Mouse (Mus musculus) bone marrow macrophage, adult 2 months (primary cell): ENCODE measurements at regions not wholly inside any gene's neighbourhood (a gene's known extent, or its start where the extent isn't known, plus 50 kb on each side); places are given as distances from the start of the nearest gene placed in this dataset.
"Not testable (repeated sequence)": the region's sequence is repeated elsewhere in the genome, so short reads cannot be mapped to it uniquely, and the experiment has no call there.

Experiments
- H3K27ac ChIP-seq: 2 replicates; pipeline ENCODE4 v1.5.1; 2012; ENCODE audit warnings: low read depth, low read length; ENCODE audit not compliant: insufficient read depth
- H3K4me1 ChIP-seq: 2 replicates; pipeline ENCODE4 v1.6.1; 2012; ENCODE audit warnings: low read length; ENCODE audit not compliant: control insufficient read depth, insufficient read depth
- H3K4me3 ChIP-seq: 2 replicates; pipeline ENCODE4 v1.5.1; 2012; ENCODE audit warnings: mild to moderate bottlenecking, low read length, moderate library complexity; ENCODE audit not compliant: insufficient read depth

GRCm38 (mm10) chr8:71823655-71824622 lies 57.9 kb upstream of the Zfp709 start:
- H3K4me3 ChIP-seq, H3K27ac ChIP-seq, H3K4me1 ChIP-seq: not testable (repeated sequence)

- H3K4me1 ChIP-seq, H3K4me3 ChIP-seq, H3K27ac ChIP-seq: not testable (repeated sequence)
Observed at GRCm38 (mm10) chr8:71822749-71823148, 59.1 kb upstream of the Zfp709 start.

- not testable (repeated sequence) for H3K4me3 ChIP-seq, H3K4me1 ChIP-seq, H3K27ac ChIP-seq
Observed at GRCm38 (mm10) chr8:71819936-71820335, 61.9 kb upstream of the Zfp709 start.

GRCm38 (mm10) chr8:71819381-71819780 lies 62.4 kb upstream of the Zfp709 start:
- H3K4me1 ChIP-seq, H3K4me3 ChIP-seq, H3K27ac ChIP-seq: not testable (repeated sequence)

GRCm38 (mm10) chr8:71816272-71817034 lies 65.4 kb upstream of the Zfp709 start:
- H3K4me3 ChIP-seq, H3K4me1 ChIP-seq, H3K27ac ChIP-seq: not testable (repeated sequence)

- H3K27ac ChIP-seq, H3K4me1 ChIP-seq, H3K4me3 ChIP-seq: not testable (repeated sequence)
Observed at GRCm38 (mm10) chr8:71815813-71816212, 66.0 kb upstream of the Zfp709 start.

- not testable (repeated sequence) for H3K27ac ChIP-seq, H3K4me3 ChIP-seq, H3K4me1 ChIP-seq
Observed at GRCm38 (mm10) chr8:71814740-71815514, 66.9 kb upstream of the Zfp709 start.

- H3K4me1 ChIP-seq, H3K27ac ChIP-seq, H3K4me3 ChIP-seq: not testable (repeated sequence)
Observed at GRCm38 (mm10) chr8:71813889-71814288, 67.9 kb upstream of the Zfp709 start.

GRCm38 (mm10) chr8:71813239-71813638 lies 68.6 kb upstream of the Zfp709 start:
- not testable (repeated sequence) for H3K4me1 ChIP-seq, H3K27ac ChIP-seq, H3K4me3 ChIP-seq

GRCm38 (mm10) chr8:71807788-71808187 lies 74.0 kb upstream of the Zfp709 start:
- not testable (repeated sequence) for H3K4me1 ChIP-seq, H3K27ac ChIP-seq, H3K4me3 ChIP-seq

- not testable (repeated sequence) for H3K27ac ChIP-seq, H3K4me3 ChIP-seq, H3K4me1 ChIP-seq
Observed at GRCm38 (mm10) chr8:71804586-71804985, 77.2 kb upstream of the Zfp709 start.

- H3K27ac ChIP-seq: not testable (repeated sequence)
Observed at GRCm38 (mm10) chr8:71802226-71802625, 76.7 kb upstream of the Fcho1 start.

GRCm38 (mm10) chr8:71789031-71789460 lies 63.5 kb upstream of the Fcho1 start:
- not testable (repeated sequence) for H3K4me1 ChIP-seq, H3K27ac ChIP-seq
- H3K4me3 ChIP-seq: peak overlapping the region; percentile 58

More at GRCm38 (mm10) chr8:71802226-71802625, 76.7 kb upstream of the Fcho1 start:
- not testable (repeated sequence) for H3K4me3 ChIP-seq, H3K4me1 ChIP-seq

GRCm38 (mm10) chr8:71780624-71781023 lies 55.1 kb upstream of the Fcho1 start:
- not testable (repeated sequence) for H3K27ac ChIP-seq, H3K4me3 ChIP-seq, H3K4me1 ChIP-seq

GRCm38 (mm10) chr8:71779824-71780223 lies 54.3 kb upstream of the Fcho1 start:
- H3K4me3 ChIP-seq, H3K4me1 ChIP-seq, H3K27ac ChIP-seq: not testable (repeated sequence)
